Mouse (Mus musculus) midbrain, embryonic 10.5 days (tissue): Measurements from ENCODE around the gene Olfr410. TPM values are rescaled to one million over a fixed set of nuclear protein-coding genes. Genes with fewer than 3 reads are reported as not detected.

ENCODE experiments used
- polyA plus RNA-seq: library from polyadenylated mRNA; unstranded; fragments of >200 nt; fragmentation: Nextera tagmentation; extraction: Ambion mirVana; gene quantifications from 2 replicates; pipeline ENCODE4 v1.2.1, GENCODE M21; 2016

Olfr410 gene
- polyA plus RNA-seq, 1 experiment from 2014 or later, result not detected

Other genes starting within 250 kb of the Olfr410 start
- gene Olfr401, start 224.3 kb downstream of the Olfr410 start, polyA plus RNA-seq, result not detected in 2 replicates
- gene Olfr402, start 184.5 kb downstream of the Olfr410 start, polyA plus RNA-seq, result not detected in 2 replicates
- not detected in 2 replicates for gene Olfr403, start 151.8 kb downstream of the Olfr410 start, polyA plus RNA-seq
- not detected in 2 replicates for gene Olfr43, start 126.7 kb downstream of the Olfr410 start, polyA plus RNA-seq
- gene Olfr406, start 78.2 kb downstream of the Olfr410 start, polyA plus RNA-seq, result not detected in 2 replicates
- gene Olfr59, start 54.3 kb downstream of the Olfr410 start, polyA plus RNA-seq, result not detected in 2 replicates
- gene Olfr411, start 14.6 kb upstream of the Olfr410 start, polyA plus RNA-seq, result not detected in 2 replicates
- gene Olfr412, start 24.0 kb upstream of the Olfr410 start, polyA plus RNA-seq, result not detected in 2 replicates